Mouse (Mus musculus) CD4-positive, CD25-positive, alpha-beta regulatory T cell, adult 2 months (primary cell): ENCODE results near the gene Kcnj4.

Experiments used
- DNase-seq: peaks from one replicate; pipeline ENCODE4 v3.0.0-alpha.2; 2012; ENCODE audit warnings: low read depth, low spot score

Gene Kcnj4

GRCm38 (mm10) chr15:79455106-79455810, 49.8 kb downstream of the Kcnj4 start, which contains the start of gene Csnk1e:
TSS of gene Csnk1e (minus strand) at chr15:79455566.
- peak; percentile 67 for DNase-seq

DNA sequence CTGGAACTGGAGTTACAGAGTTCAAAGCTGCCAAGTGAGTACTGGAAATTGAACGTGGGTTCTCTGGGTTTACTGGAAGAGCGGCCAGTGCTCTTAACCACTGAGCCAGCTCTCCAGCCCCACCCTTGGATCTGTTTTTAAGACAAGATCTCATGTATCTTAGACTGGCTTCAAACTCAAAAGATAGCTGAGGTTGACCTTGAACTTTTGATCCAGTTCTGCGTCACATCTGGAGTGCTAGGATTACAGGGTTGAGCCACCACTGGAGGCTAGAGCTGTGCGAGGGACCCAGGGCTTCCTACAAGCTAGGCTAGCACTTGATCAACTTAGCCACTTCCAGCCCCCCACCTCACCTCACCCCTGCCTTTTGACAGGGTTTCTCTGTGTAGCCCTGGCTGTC, 51.2 kb downstream of the Kcnj4 start:
- no peak for DNase-seq

- no peak for DNase-seq
These were observed 57.0 kb downstream of the Kcnj4 start for GRCm38 (mm10) chr15:79448041-79448440.

- DNase-seq: no peak
These were observed 59.0 kb downstream of the Kcnj4 start for GRCm38 (mm10) chr15:79445786-79446654.

DNA sequence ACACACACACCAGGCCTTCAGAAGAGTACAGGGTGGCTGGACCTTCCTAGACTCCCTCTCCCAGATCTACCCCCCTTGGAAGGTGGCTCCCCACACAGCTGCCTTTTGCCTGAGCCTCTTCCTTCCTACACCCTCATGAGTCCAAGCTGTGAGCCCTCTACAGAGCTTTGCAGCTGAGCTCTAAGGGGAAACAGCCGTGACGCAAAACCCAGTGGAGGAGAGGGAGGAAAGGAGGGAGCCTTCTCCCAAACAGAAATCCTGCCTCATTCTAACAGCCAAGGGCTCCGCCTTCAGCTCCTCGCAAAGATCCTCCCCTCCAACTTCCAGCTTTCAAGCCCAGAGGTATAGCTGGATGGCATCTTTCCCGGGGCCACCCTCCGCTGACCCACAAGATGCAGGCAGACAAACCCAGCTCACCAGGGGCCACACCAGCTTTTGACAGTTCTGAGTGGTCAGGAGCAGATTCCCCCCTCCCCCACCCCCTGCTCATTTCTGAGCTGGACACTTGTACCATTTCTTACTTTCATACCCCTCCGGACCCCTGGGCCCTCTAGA, 61.1 kb downstream of the Kcnj4 start:
- no peak for DNase-seq

DNA sequence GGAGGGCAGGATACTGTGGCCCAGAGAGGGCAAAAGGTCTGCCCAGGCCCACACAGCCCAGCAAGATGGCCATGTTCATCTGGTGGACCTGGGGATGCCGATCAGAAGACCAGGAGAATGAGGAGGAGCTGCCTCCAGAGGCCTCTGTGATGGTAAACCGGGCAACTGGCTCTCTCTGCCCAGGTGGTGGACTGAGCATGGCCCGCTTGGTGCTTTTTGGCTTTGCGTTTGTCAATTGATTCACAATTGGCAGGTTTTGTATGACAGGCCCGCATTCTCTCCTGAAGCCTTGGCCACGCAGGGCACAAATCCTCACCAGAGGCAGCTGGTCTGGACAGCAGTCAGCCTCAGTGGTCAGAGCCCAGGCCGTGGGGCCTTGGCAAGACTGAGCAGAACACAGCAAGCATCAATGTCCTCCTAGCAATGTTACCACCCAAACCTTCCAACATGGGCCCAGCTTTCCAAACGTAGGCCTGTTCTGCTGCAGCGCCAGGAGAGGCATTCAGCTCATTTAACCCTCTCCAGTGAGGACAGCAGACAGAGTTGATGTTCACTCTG, 62.0 kb downstream of the Kcnj4 start:
- no peak for DNase-seq

DNA sequence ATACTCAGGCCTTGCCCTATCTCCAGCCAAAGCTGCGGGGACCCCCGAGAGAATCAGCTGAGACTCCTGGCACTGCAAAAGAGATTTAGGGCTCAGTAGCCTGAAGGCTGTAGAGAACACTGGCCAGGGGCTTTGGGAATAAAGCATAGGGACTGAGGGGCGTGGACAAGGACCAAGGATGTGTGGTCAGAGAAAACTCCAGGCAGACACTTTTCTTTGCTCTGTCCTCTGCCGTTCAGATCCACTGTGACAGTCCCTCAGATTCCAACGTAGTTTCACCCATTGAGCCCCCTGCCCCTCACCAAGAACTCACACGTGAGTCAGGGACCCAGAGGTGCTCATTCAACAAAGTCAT, 62.8 kb downstream of the Kcnj4 start:
- DNase-seq: no peak

DNA sequence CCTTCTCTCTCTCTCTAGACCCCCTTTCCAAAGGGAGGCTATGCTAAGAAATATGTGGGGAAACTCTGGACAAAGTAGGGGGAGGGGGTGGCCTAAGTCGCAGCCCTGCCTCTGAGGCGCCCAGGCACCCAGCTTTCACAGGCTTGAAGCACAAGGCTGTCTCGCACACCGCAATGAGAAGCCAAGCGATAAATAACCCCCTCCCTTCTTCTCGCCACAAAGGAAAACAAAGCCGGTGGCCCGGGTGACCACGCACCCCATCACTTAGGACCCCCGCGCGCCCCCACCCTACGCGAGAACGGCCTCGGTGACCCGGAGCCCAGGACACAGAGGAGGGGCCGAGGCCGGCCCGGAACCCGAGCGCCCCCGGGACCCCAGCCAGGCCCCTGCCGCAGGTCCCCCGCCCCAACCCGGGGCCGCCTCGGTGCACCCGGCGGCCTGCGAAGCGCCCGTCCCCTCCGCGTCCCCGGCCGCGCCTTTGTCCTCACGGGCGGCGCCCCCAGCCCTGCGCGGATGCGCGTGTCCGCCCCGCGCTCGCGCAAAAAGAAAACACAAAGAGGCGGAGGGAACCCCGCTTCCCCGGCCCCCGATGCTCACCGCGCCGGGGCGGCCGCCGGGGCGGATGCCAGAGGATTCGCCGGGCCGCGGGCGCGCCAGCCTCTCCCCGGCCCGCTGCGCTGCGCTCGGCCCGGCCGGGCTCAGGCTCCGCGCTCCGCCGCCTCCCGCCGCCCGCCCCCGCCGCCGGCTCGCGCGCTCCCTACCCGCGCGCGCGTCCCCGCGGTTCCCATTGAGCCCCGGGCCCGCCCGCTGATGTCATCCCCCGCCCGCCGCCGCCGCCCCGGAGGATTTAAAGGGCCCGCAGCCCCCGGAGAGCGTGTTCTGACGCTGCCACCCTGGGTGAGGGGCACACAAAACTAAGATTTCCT, 63.4 kb downstream of the Kcnj4 start:
- peak; percentile 79 for DNase-seq

- DNase-seq: peak; percentile 30
These were observed 64.2 kb downstream of the Kcnj4 start for GRCm38 (mm10) chr15:79440651-79441330.

DNA sequence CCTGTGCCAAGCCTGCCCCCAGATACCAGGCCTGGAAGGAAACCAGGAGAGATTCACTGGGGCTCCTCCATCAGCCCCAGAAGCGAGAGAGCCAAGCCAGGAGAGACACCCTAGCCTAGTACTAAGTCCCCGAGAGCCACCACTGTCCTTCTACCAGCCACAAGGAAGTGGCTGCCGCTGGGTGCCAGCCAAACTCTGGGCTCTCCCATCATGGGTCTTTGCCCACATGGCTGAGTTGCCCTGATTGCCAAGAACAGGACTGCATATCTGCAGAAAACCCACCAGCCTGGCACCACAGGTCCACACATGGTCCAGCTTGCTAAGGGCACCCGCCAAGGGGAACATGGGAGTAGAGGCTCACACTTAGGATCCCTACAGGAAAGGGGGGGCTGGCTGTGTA, 64.8 kb downstream of the Kcnj4 start:
- no peak for DNase-seq

- no peak for DNase-seq
These were observed 65.7 kb downstream of the Kcnj4 start for GRCm38 (mm10) chr15:79439386-79439785.

DNA sequence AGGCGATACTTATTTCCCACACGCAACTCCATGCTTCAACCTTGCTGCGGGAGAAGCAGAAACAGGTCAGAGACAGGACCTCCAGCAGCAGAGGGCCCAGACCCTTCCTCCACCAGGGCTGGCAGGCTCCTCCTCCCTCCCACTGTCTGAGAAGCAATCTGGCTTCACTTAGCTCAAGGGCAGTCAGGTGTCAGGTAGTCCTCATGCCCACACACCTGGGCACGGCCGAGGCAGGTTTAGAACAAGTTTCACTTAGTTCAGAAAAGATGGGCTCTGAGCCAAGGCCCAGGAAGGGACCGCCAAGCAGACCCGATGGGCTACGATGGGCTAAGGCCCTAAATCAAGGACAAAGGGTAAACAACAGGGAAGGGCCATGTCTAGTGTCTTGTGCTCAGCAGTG, 66.2 kb downstream of the Kcnj4 start:
- DNase-seq: no peak

DNA sequence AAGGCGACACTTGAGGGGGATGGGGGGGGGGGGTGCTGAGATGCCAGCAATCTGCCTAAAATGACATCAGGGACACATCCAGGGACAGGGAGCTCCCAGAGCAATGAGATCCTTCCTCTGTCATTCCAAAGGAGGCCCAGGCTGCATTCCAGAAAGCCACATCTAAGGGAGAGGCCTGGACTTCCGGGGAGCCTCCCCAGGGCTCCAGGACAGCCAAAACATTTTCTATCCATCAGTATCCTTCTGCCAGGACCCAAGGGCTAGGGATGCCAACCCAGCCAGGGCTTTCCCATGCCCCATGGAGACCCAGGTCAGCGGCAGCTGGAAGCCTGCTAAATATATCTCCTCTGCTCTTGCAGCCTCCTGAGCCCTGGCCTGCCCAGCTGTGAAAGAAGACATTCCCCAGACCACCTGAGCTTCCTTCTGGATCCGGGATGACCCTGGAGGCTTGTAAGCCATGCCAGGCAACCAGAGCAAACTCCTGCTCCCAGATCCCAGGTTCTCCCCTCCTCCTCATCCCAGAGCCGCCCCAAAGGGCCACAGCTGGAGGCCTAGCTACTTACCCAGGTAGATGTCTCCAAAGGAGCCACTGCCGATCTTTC, 66.7 kb downstream of the Kcnj4 start:
- no peak for DNase-seq

DNA sequence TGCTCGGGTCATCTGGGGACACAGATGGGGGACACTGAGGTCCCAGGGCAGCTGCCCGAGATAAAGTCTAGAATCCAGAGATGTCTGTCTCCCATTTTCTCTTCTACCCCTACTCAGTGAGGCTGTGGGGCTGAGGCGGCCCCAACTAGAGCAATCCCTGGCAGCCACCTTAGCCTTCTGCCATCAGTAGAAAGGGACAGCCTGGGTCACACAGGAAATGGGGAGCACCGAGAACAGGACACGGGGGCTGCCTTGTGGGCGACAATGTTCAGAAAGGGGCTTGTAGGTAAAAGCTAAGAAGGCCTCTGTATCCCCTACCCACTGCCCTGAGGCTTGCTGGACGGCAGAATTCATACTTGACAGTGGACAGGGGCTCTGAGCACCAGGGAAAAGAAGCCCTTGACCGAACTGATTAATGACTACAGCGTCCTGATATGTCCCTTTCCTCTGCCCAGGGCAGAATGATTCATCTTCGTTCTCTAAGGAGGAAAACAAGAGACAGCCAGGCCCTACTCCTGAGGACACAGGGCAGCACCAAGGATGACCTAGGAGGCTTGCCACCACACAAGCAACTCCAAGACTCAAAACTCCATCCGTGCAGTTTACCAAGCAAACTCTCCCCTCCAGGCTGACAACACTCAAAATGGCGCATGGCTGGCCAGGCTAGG, 67.4 kb downstream of the Kcnj4 start:
- no peak for DNase-seq

DNA sequence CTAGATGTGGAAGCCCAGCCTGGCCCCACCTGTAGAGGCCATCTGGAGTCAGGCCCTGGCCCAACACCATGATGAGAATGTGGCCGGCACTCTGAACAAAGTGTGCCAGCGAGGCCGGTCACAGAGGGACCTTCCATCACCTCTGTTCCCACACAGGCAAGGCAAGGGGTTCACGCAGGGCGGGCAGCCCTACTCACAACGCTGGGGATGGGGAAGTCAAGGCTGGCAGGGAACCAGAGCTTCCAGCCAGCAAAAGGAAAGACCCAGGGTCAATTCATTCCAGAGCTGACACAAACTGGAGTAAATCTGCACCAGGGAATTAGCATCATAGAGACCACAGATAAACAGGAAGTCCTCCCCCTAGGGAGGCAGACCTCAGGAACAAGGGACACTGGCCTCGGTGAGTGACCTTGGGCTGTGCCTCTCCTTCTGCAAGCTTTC, 68.5 kb downstream of the Kcnj4 start:
- DNase-seq: no peak

DNA sequence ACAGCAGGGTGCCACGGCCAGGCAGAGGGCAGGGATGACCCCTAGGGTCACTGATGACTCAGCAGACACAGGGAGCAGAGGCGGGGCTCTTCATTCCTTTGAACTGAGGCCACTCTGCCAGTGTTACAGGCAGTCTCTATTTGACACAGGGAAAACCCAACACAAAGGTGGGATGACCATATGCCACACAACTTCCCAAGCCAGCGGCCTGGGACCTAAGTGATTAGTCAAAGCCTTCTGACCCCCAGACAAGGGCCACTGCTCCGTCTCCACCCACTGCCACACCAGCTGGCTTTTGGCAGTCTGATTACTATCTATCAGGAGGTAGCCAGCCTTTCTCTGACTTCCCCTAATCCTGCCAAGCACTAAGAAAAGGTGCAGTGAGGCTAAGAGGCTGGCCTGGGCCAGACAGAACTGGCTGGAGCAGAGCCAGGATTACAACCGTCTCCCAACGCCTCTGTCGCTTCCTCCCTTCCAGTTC, 69.8 kb downstream of the Kcnj4 start:
- DNase-seq: no peak
